Mouse (Mus musculus) heart, postnatal 0 days (tissue): ENCODE results near the gene Creb3. TPM values are rescaled to one million over a fixed set of nuclear protein-coding genes. Genes with fewer than 3 reads are reported as not detected.

Experiments
- ATAC-seq: fragments of 200-750 bp; cut with Nextera tagmentation; 2 replicates; pipeline ENCODE4 v1.8.0; 2017; ENCODE audit warnings: low read depth, moderate number of reproducible peaks, moderate library complexity; ENCODE audit not compliant: insufficient read depth
- DNase-seq: peaks from one replicate; pipeline ENCODE4 v3.0.0-alpha.2; 2016; ENCODE audit warnings: low spot score
- H3K27ac ChIP-seq: fragments of 300-500 bp; sonication (generic); 2 replicates; pipeline ENCODE4 v1.5.1; 2014; ENCODE audit warnings: low read depth, mild to moderate bottlenecking
- H3K27me3 ChIP-seq: fragments of 300-500 bp; sonication (generic); 2 replicates; pipeline ENCODE4 v1.6.1; 2014; ENCODE audit warnings: low read length, mixed read lengths; ENCODE audit not compliant: control insufficient read depth, insufficient read depth
- H3K36me3 ChIP-seq: fragments of 300-500 bp; sonication (generic); replicated peaks from 2 replicates; pipeline ENCODE4 v1.6.1; 2014; ENCODE audit warnings: low read length, mixed read lengths; ENCODE audit not compliant: control insufficient read depth, insufficient read depth
- H3K4me1 ChIP-seq: fragments of 300-500 bp; sonication (generic); 2 replicates; pipeline ENCODE4 v1.6.1; 2014; ENCODE audit warnings: antibody characterized with exemption; ENCODE audit not compliant: control insufficient read depth, insufficient read depth
- H3K4me2 ChIP-seq: fragments of 300-500 bp; sonication (generic); 2 replicates; pipeline ENCODE4 v1.6.1; 2014; ENCODE audit warnings: low read depth, mild to moderate bottlenecking, low read length, moderate library complexity
- H3K4me3 ChIP-seq: fragments of 300-500 bp; sonication (generic); 2 replicates; pipeline ENCODE4 v1.5.1; 2014; ENCODE audit warnings: low read depth, low read length
- H3K9ac ChIP-seq: fragments of 300-500 bp; sonication (generic); replicated peaks from 2 replicates; pipeline ENCODE4 v1.6.1; 2014; ENCODE audit warnings: low read depth, low read length, mixed read lengths
- H3K9me3 ChIP-seq: fragments of 300-500 bp; sonication (generic); replicated peaks from 2 replicates; pipeline ENCODE4 v1.6.1; 2016; ENCODE audit warnings: low read length; ENCODE audit not compliant: control insufficient read depth
- CTCF ChIP-seq: IDR thresholded peaks from 2 replicates; pipeline ENCODE4 v1.5.1; 2016; ENCODE audit warnings: antibody characterized with exemption, control low read depth, low read depth
- EP300 ChIP-seq: IDR thresholded peaks from 2 replicates; pipeline ENCODE4 v1.6.1; 2016; ENCODE audit warnings: antibody characterized with exemption, low read depth
- WGBS: fragments of 180-500 bp; shearing (Covaris S2); extraction: QIAGEN DNeasy Blood & Tissue Kit; methylation state at CpG from one replicate; pipeline ENCODE4 v1.1.7; 2014; 5-methylcytosine and 5-hydroxymethylcytosine counted together
- polyA plus RNA-seq: library from polyadenylated mRNA; unstranded; fragments of >200 nt; fragmentation: Nextera tagmentation; extraction: Ambion mirVana; gene quantifications from 2 replicates; pipeline ENCODE4 v1.2.1, GENCODE M21; 2015
- total RNA-seq: library from RNA; depleted of rRNA; stranded (reverse); fragments of >200 nt; gene quantifications from 2 replicates; pipeline ENCODE4 v1.2.3, GENCODE M21; 2014; ENCODE audit warnings: low replicate concordance; rRNA removed

Gene Creb3
- total and polyA plus RNA-seq, 2 experiments from 2014 or later = 46.3 to 49.1 TPM

- Histone ChIP-seq H3K27ac (no peak overlapping the region), H3K4me2 (no peak overlapping the region), H3K36me3 (no peaks in the 10 kb centered on the region), H3K4me1 (no peaks in the 10 kb centered on the region), H3K9ac (no peak overlapping the region), H3K27me3 (no peaks in the 10 kb centered on the region), H3K4me3 (no peak overlapping the region), H3K9me3 (no peaks in the 10 kb centered on the region)
- no peak for DNase-seq
- TF ChIP-seq EP300 = no peak
- TF ChIP-seq CTCF = no peak
- WGBS = 67% methylated on average over 9 of the region's 9 CpGs
- ATAC-seq = no peak
Observed at GRCm38 (mm10) chr4:43600195-43600934, 38.2 kb downstream of the Creb3 start.

GRCm38 (mm10) chr4:43604099-43604498 lies 42.0 kb downstream of the Creb3 start:
- no peak overlapping the region for H3K9ac ChIP-seq
- no peaks in the 10 kb centered on the region for H3K9me3 ChIP-seq
- no peak for TF ChIP-seq CTCF
- TF ChIP-seq EP300 = no peak
- DNase-seq (no peak), ATAC-seq (no peak)
- H3K27ac ChIP-seq = no peak overlapping the region
- no peak overlapping the region for H3K4me2 ChIP-seq
- no peaks in the 10 kb centered on the region for H3K27me3 ChIP-seq
- no peak overlapping the region for H3K4me3 ChIP-seq
- 59% methylated on average over 3 of the region's 3 CpGs for WGBS
- H3K36me3 ChIP-seq = no peaks in the 10 kb centered on the region
- no peaks in the 10 kb centered on the region for H3K4me1 ChIP-seq

DNA sequence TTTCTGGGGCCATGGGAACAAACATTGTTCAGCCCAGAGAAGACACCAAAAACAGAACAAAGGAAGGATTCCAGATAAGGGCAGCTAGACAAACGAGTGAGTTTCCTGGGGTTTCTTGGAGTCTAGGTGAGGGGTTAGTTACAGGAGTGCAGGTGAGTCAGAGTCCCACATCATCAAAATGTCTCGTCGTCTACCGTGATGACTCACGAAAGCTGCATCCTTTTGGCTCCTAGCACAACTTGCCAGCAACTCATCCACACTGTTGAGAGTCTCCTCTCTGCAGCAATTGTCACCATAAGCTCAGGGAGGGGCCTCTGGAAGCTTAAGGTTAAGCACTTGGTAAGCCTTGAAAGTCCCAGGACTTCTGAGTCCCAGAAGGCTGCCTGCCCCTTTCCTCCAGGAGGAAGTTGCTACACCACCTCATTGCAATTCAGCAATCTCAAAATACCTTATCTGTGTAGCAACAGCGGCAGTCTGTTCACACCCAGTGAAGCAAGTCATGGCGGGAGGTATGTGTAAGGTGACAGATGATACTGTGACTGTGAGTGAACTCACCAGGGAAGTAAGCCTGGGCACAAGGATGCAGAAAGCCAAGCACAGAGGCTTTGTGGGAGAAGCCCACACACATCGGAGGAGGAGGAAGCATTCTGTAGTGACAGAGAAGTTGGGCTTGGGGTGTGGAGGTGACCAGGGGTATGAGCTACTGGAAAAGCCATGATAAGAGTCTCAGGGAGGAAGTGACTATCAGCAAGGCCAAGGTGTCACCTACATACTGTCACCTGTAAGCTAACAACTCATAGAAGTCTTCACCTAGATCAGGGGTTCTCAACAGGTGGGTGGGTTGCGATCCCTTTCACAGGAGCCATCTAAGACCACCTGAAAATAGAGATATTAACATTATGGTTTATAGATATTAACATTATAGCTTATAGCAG lies 42.9 kb downstream of the Creb3 start:
- TF ChIP-seq EP300 = no peak
- no peak for TF ChIP-seq CTCF
- H3K4me3 ChIP-seq = no peak overlapping the region
- no peak for DNase-seq
- no peak for ATAC-seq
- WGBS = 38% methylated on average over 9 of the region's 9 CpGs
- H3K27ac ChIP-seq = no peak overlapping the region
- no peak overlapping the region for H3K9ac ChIP-seq
- no peaks in the 10 kb centered on the region for H3K9me3 ChIP-seq
- no peaks in the 10 kb centered on the region for H3K36me3 ChIP-seq
- H3K27me3 ChIP-seq = no peaks in the 10 kb centered on the region
- no peaks in the 10 kb centered on the region for H3K4me1 ChIP-seq
- no peak overlapping the region for H3K4me2 ChIP-seq

DNA sequence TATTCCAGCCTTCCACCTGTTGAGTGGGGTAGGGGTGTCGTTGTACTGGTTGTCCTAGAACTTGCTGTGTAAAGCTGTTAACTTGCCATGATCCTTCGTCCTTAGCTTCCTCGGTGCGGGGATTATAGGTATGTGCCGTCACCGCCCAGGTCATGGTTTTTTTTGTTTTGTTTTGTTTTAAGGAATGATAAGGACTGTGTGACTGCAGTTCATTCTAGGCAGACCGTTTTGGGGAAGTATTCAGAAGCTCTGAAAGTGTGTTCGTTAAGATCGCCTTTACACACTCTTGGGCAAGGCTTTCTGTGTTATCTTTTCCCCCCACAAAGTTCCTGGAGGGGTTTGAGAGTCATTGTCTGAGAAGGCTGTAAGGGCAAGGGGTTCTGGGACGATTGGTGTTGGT lies 50.4 kb downstream of the Creb3 start:
- ATAC-seq (no peak), DNase-seq (no peak)
- no peaks in the 10 kb centered on the region for H3K4me1 ChIP-seq
- no peak overlapping the region for H3K9ac ChIP-seq
- no peak overlapping the region for H3K4me2 ChIP-seq
- WGBS = 50% methylated on average over 10 of the region's 10 CpGs
- H3K36me3 ChIP-seq = no peaks in the 10 kb centered on the region
- no peak overlapping the region for H3K4me3 ChIP-seq
- no peak for TF ChIP-seq CTCF
- no peaks in the 10 kb centered on the region for H3K27me3 ChIP-seq
- H3K27ac ChIP-seq = no peak overlapping the region
- H3K9me3 ChIP-seq = no peaks in the 10 kb centered on the region

- Histone ChIP-seq H3K4me3 (no peak overlapping the region), H3K9me3 (no peaks in the 10 kb centered on the region), H3K27me3 (no peaks in the 10 kb centered on the region), H3K36me3 (no peaks in the 10 kb centered on the region), H3K4me1 (no peaks in the 10 kb centered on the region), H3K4me2 (no peak overlapping the region), H3K27ac (no peak overlapping the region), H3K9ac (no peak overlapping the region)
- WGBS = 57% methylated on average over 3 of the region's 3 CpGs
- no peak for TF ChIP-seq EP300
- TF ChIP-seq CTCF = no peak
- ATAC-seq (no peak), DNase-seq (peak; percentile 24)
Observed at GRCm38 (mm10) chr4:43613060-43613730, 51.1 kb downstream of the Creb3 start.

Other genes starting within 250 kb of the Creb3 start
- 32.2 and 34.9 TPM in 2 replicates for gene Rusc2, start 180.4 kb upstream of the Creb3 start, total RNA-seq
- gene Rusc2, start 180.4 kb upstream of the Creb3 start, polyA plus RNA-seq = 7.2 and 8.0 TPM in 2 replicates
- gene Fam166b, start 133.2 kb upstream of the Creb3 start, total RNA-seq = not detected in 2 replicates
- 0.14 and 0.25 TPM in 2 replicates for gene Fam166b, start 133.2 kb upstream of the Creb3 start, polyA plus RNA-seq
- 51.3 and 55.5 TPM in 2 replicates for gene Tesk1, start 120.4 kb upstream of the Creb3 start, total RNA-seq
- gene Tesk1, start 120.4 kb upstream of the Creb3 start, polyA plus RNA-seq = 3.9 and 5.1 TPM in 2 replicates
- 0.08 and 0.81 TPM in 2 replicates for gene Cd72, start 107.7 kb upstream of the Creb3 start, total RNA-seq
- gene Cd72, start 107.7 kb upstream of the Creb3 start, polyA plus RNA-seq = 3.4 TPM in 2 replicates
- gene Sit1, start 78.6 kb upstream of the Creb3 start, total RNA-seq = 2.8 TPM in 1 of 2 replicates, not detected in the other
- not detected in 2 replicates for gene Sit1, start 78.6 kb upstream of the Creb3 start, polyA plus RNA-seq
- 26.6 and 44.0 TPM in 2 replicates for gene Ccdc107, start 69.4 kb upstream of the Creb3 start, total RNA-seq
- gene Ccdc107, start 69.4 kb upstream of the Creb3 start, polyA plus RNA-seq = 81.7 and 82.4 TPM in 2 replicates
- gene Arhgef39, start 62.6 kb upstream of the Creb3 start, total RNA-seq = 18.7 and 27.0 TPM in 2 replicates
- 7.3 and 8.8 TPM in 2 replicates for gene Arhgef39, start 62.6 kb upstream of the Creb3 start, polyA plus RNA-seq
- gene Car9, start 55.4 kb upstream of the Creb3 start, total RNA-seq = 4.6 TPM in 1 of 2 replicates, not detected in the other
- gene Car9, start 55.4 kb upstream of the Creb3 start, polyA plus RNA-seq = 0.80 and 1.1 TPM in 2 replicates
- 25.7 and 67.0 TPM in 2 replicates for gene Tpm2, start 38.6 kb upstream of the Creb3 start, total RNA-seq
- 109 TPM in 2 replicates for gene Tpm2, start 38.6 kb upstream of the Creb3 start, polyA plus RNA-seq
- 141 and 185 TPM in 2 replicates for gene Tln1, start 359 bp downstream of the Creb3 start, total RNA-seq
- 67.1 and 77.2 TPM in 2 replicates for gene Tln1, start 359 bp downstream of the Creb3 start, polyA plus RNA-seq
- 12.4 and 21.1 TPM in 2 replicates for gene Rgp1, start 16.4 kb downstream of the Creb3 start, total RNA-seq
- 10.8 and 10.9 TPM in 2 replicates for gene Rgp1, start 16.4 kb downstream of the Creb3 start, polyA plus RNA-seq
- 11.0 and 16.7 TPM in 2 replicates for gene Gba2, start 16.5 kb downstream of the Creb3 start, total RNA-seq
- gene Gba2, start 16.5 kb downstream of the Creb3 start, polyA plus RNA-seq = 14.0 TPM in 2 replicates
- not detected in 2 replicates for gene Msmp, start 22.2 kb downstream of the Creb3 start, total RNA-seq
- gene Msmp, start 22.2 kb downstream of the Creb3 start, polyA plus RNA-seq = 1.2 TPM in 1 of 2 replicates, not detected in the other
- gene Npr2, start 69.6 kb downstream of the Creb3 start, total RNA-seq = 17.7 and 23.1 TPM in 2 replicates
- gene Npr2, start 69.6 kb downstream of the Creb3 start, polyA plus RNA-seq = 6.6 and 6.9 TPM in 2 replicates
- gene Spag8, start 91.3 kb downstream of the Creb3 start, total RNA-seq = not detected in 2 replicates
- gene Spag8, start 91.3 kb downstream of the Creb3 start, polyA plus RNA-seq = 0.44 and 0.62 TPM in 2 replicates
- gene Hint2, start 94.1 kb downstream of the Creb3 start, total RNA-seq = 358 and 378 TPM in 2 replicates
- gene Hint2, start 94.1 kb downstream of the Creb3 start, polyA plus RNA-seq = 322 and 361 TPM in 2 replicates
- gene Tmem8b, start 106.6 kb downstream of the Creb3 start, total RNA-seq = 9.6 and 24.9 TPM in 2 replicates
- 4.5 and 4.9 TPM in 2 replicates for gene Tmem8b, start 106.6 kb downstream of the Creb3 start, polyA plus RNA-seq
- not detected in 2 replicates for gene Fam221b, start 106.8 kb downstream of the Creb3 start, total RNA-seq
- gene Fam221b, start 106.8 kb downstream of the Creb3 start, polyA plus RNA-seq = 3.6 and 4.0 TPM in 2 replicates
- 0.15 TPM in 1 of 2 replicates, not detected in the other for gene Olfr70, start 138.5 kb downstream of the Creb3 start, total RNA-seq
- not detected in 2 replicates for gene Olfr70, start 138.5 kb downstream of the Creb3 start, polyA plus RNA-seq
- gene Olfr71, start 147.9 kb downstream of the Creb3 start, total RNA-seq = not detected in 2 replicates
- not detected in 2 replicates for gene Olfr71, start 147.9 kb downstream of the Creb3 start, polyA plus RNA-seq
- 8.2 and 9.5 TPM in 2 replicates for gene Hrct1, start 164.9 kb downstream of the Creb3 start, total RNA-seq
- gene Hrct1, start 164.9 kb downstream of the Creb3 start, polyA plus RNA-seq = 4.5 and 4.9 TPM in 2 replicates
- 1.6 and 6.3 TPM in 2 replicates for gene Spaar, start 167.7 kb downstream of the Creb3 start, total RNA-seq
- gene Spaar, start 167.7 kb downstream of the Creb3 start, polyA plus RNA-seq = 1.1 and 1.3 TPM in 2 replicates
- not detected in 2 replicates for gene Olfr159, start 208.7 kb downstream of the Creb3 start, total RNA-seq
- not detected in 2 replicates for gene Olfr159, start 208.7 kb downstream of the Creb3 start, polyA plus RNA-seq